Mouse (Mus musculus) kidney, adult 2 months (tissue): ENCODE data around the gene Srd5a1. TPM values are rescaled to one million over a fixed set of nuclear protein-coding genes. Genes with fewer than 3 reads are reported as not detected.

Source experiments
- DNase-seq: peaks from one replicate; pipeline ENCODE4 v3.0.0; 2021
- H3K27ac ChIP-seq: fragments of 200-500 bp; 2 replicates; pipeline ENCODE4 v1.5.1; 2012; ENCODE audit warnings: low read depth, low read length, control low read depth, inconsistent platforms; ENCODE audit not compliant: insufficient read depth
- H3K27me3 ChIP-seq: fragments of 200-500 bp; replicated peaks from 2 replicates; pipeline ENCODE4 v1.6.1; 2012; ENCODE audit warnings: mild to moderate bottlenecking, moderate library complexity, low read length, inconsistent platforms; ENCODE audit not compliant: control insufficient read depth, insufficient read depth
- H3K36me3 ChIP-seq: fragments of 200-500 bp; 2 replicates; pipeline ENCODE4 v1.6.1; 2012; ENCODE audit warnings: mild to moderate bottlenecking, moderate library complexity, low read length, inconsistent platforms; ENCODE audit not compliant: control insufficient read depth, insufficient read depth
- H3K4me1 ChIP-seq: fragments of 200-500 bp; 2 replicates; pipeline ENCODE4 v1.6.1; 2011; ENCODE audit warnings: low read length; ENCODE audit not compliant: control insufficient read depth, insufficient read depth
- H3K4me3 ChIP-seq: fragments of 200-500 bp; 2 replicates; pipeline ENCODE4 v1.5.1; 2011; ENCODE audit warnings: mild to moderate bottlenecking, low read depth, low read length, control low read depth; ENCODE audit not compliant: insufficient read depth
- CTCF ChIP-seq: fragments of 200-500 bp; conservative IDR thresholded peaks from 2 replicates; pipeline ENCODE4 v1.5.1; 2011; ENCODE audit warnings: low read depth, mild to moderate bottlenecking, control low read depth, low read length, moderate library complexity, mixed read lengths; ENCODE audit not compliant: insufficient read depth, insufficient read length
- POLR2A ChIP-seq: fragments of 200-500 bp; IDR thresholded peaks from one replicate; pipeline ENCODE4 v1.6.1; 2011; ENCODE audit warnings: low read depth, low read length, control low read depth
- WGBS: fragments of 180-500 bp; shearing (Covaris S2); methylation state at CpG from one replicate; pipeline ENCODE4 v1.1.7; 2018; 5-methylcytosine and 5-hydroxymethylcytosine counted together
- polyA plus RNA-seq: library from polyadenylated mRNA; depleted of rRNA; stranded (reverse); fragments of >200 nt; gene quantifications from 2 replicates; pipeline ENCODE4 v1.2.3, GENCODE M21; 2012

Srd5a1 gene
- polyA plus RNA-seq, 1 experiment = 13.9 TPM

- Histone ChIP-seq H3K27ac (no peak overlapping the region), H3K27me3 (no peaks in the 10 kb centered on the region), H3K36me3 (no peaks in the 10 kb centered on the region), H3K4me1 (peaks cover 8% of the 10 kb centered on the region; the same call in 1 of the 2 replicates), H3K4me3 (no peak overlapping the region)
- TF ChIP-seq POLR2A (no peak), CTCF (no peak)
- WGBS = 75% methylated on average over 8 of the region's 8 CpGs
- DNase-seq = no peak
These were observed 19.0 kb downstream of the Srd5a1 start for GRCm38 (mm10) chr13:69592226-69592625.

- no peaks in the 10 kb centered on the region for H3K36me3 ChIP-seq
- no peak for TF ChIP-seq CTCF
- TF ChIP-seq POLR2A = no peak
- no peak overlapping the region for H3K4me3 ChIP-seq
- peak; percentile 36 for DNase-seq
- H3K4me1 ChIP-seq = peaks cover 8% of the 10 kb centered on the region; the same call in 1 of the 2 replicates
- WGBS = 86% methylated on average over 5 of the region's 5 CpGs
- no peak overlapping the region for H3K27ac ChIP-seq
- H3K27me3 ChIP-seq = no peaks in the 10 kb centered on the region
These were observed 19.9 kb downstream of the Srd5a1 start for GRCm38 (mm10) chr13:69591338-69591737.

- H3K27ac ChIP-seq = no peak overlapping the region
- H3K36me3 ChIP-seq = no peaks in the 10 kb centered on the region
- H3K4me1 ChIP-seq = no peaks in the 10 kb centered on the region
- no peak for DNase-seq
- no peak for TF ChIP-seq CTCF
- TF ChIP-seq POLR2A = no peak
- no peaks in the 10 kb centered on the region for H3K27me3 ChIP-seq
- H3K4me3 ChIP-seq = no peak overlapping the region
- 82% methylated on average over 6 of the region's 6 CpGs for WGBS
These were observed 23.0 kb downstream of the Srd5a1 start for GRCm38 (mm10) chr13:69588263-69588662.

GRCm38 (mm10) chr13:69587849-69588248, 23.4 kb downstream of the Srd5a1 start:
- TF ChIP-seq CTCF (no peak), POLR2A (no peak)

GRCm38 (mm10) chr13:69586337-69586736, 24.9 kb downstream of the Srd5a1 start:
- H3K4me1 ChIP-seq = no peaks in the 10 kb centered on the region
- no peak for DNase-seq
- no peak overlapping the region for H3K27ac ChIP-seq
- no peak overlapping the region for H3K4me3 ChIP-seq
- no peaks in the 10 kb centered on the region for H3K27me3 ChIP-seq
- WGBS = 74% methylated on average over 10 of the region's 10 CpGs
- no peaks in the 10 kb centered on the region for H3K36me3 ChIP-seq
- TF ChIP-seq POLR2A = no peak
- no peak for TF ChIP-seq CTCF

More at GRCm38 (mm10) chr13:69587849-69588248, 23.4 kb downstream of the Srd5a1 start:
- Histone ChIP-seq H3K4me3 (no peak overlapping the region), H3K27ac (no peak overlapping the region), H3K4me1 (no peaks in the 10 kb centered on the region), H3K27me3 (no peaks in the 10 kb centered on the region), H3K36me3 (no peaks in the 10 kb centered on the region)
- peak; percentile 57 for DNase-seq
- WGBS = 57% methylated on average over 3 of the region's 3 CpGs

- H3K4me1 ChIP-seq = no peaks in the 10 kb centered on the region
- H3K27ac ChIP-seq = no peak overlapping the region
- H3K27me3 ChIP-seq = no peaks in the 10 kb centered on the region
- no peaks in the 10 kb centered on the region for H3K36me3 ChIP-seq
- DNase-seq = peak; percentile 68
- TF ChIP-seq CTCF (no peak), POLR2A (no peak)
- H3K4me3 ChIP-seq = no peak overlapping the region
- WGBS = 28% methylated on average over 6 of the region's 6 CpGs
These were observed 25.4 kb downstream of the Srd5a1 start for GRCm38 (mm10) chr13:69585828-69586227.

GRCm38 (mm10) chr13:69583591-69583990, 27.7 kb downstream of the Srd5a1 start:
- no peak overlapping the region for H3K4me3 ChIP-seq
- no peaks in the 10 kb centered on the region for H3K36me3 ChIP-seq
- no peaks in the 10 kb centered on the region for H3K27me3 ChIP-seq
- no peak for DNase-seq
- no peak overlapping the region for H3K27ac ChIP-seq
- no peaks in the 10 kb centered on the region for H3K4me1 ChIP-seq
- WGBS = 75% methylated on average over 6 of the region's 6 CpGs
- TF ChIP-seq CTCF (no peak), POLR2A (no peak)

GRCm38 (mm10) chr13:69582411-69582810, 28.8 kb downstream of the Srd5a1 start:
- Histone ChIP-seq H3K27me3 (no peaks in the 10 kb centered on the region), H3K4me3 (no peak overlapping the region), H3K4me1 (no peaks in the 10 kb centered on the region), H3K36me3 (no peaks in the 10 kb centered on the region), H3K27ac (no peak overlapping the region)
- DNase-seq = no peak
- WGBS = 85% methylated on average over 6 of the region's 6 CpGs
- TF ChIP-seq POLR2A = no peak
- TF ChIP-seq CTCF = no peak
